Mouse (Mus musculus): ENCODE data around the gene Mmp8. TPM values are rescaled to one million over a fixed set of nuclear protein-coding genes. Genes with fewer than 3 reads are reported as not detected.

Gene Mmp8
- polyA plus RNA-seq, 1 experiment from 2014 or later, result not detected

DNA sequence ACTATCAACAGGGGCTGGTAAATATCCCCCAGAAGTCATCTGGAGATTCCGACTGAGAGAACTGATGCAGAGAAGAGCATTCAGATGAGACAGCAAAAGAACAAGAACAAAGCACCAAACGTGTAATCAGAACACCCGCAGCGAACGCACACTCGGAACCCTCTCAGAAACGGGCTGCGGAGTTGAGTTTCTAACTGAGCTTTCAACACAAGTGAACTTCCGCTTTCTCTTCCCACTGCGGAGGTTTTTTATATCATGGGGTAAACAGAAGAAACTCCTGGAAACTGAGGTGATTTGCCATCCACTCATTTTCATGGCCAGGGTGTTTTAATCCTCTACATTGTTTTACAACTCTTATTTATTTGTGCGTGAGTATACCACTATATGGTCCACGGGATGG lies 47.4 kb downstream of the Mmp8 start:
- no peaks in the 10 kb centered on the region for H3K36me3 ChIP-seq (ENCODE audit: control insufficient read depth, insufficient read depth, low read length)
- WGBS, result 89% methylated on average over 12 of the region's 12 CpGs
- no peak overlapping the region for H3K27ac ChIP-seq (replicated peaks; ENCODE audit: low read depth, low read length)
- no peak overlapping the region for H3K4me2 ChIP-seq (ENCODE audit: low read length)
- no peak for DNase-seq
- H3K27me3 ChIP-seq (ENCODE audit: control insufficient read depth, insufficient read depth, low read length), result no peaks in the 10 kb centered on the region
- no peaks in the 10 kb centered on the region for H3K9me3 ChIP-seq (ENCODE audit: control insufficient read depth, low read length)
- no peak overlapping the region for H3K4me3 ChIP-seq (replicated peaks; ENCODE audit: low read depth, low read length)
- H3K9ac ChIP-seq (replicated peaks; ENCODE audit: low read length), result no peak overlapping the region
- no peak for ATAC-seq (ENCODE audit: low FRiP score, low TSS enrichment)
- H3K4me1 ChIP-seq (ENCODE audit: control insufficient read depth, insufficient read depth, low read length), result no peaks in the 10 kb centered on the region

Other genes starting within 250 kb of the Mmp8 start
- not detected in 2 replicates for gene Mmp12, start 214.1 kb upstream of the Mmp8 start, polyA plus RNA-seq (2014; fragmentation: Nextera tagmentation; extraction: Ambion mirVana)
- not detected in 2 replicates for gene Mmp1b, start 170.4 kb upstream of the Mmp8 start, polyA plus RNA-seq (2014; fragmentation: Nextera tagmentation; extraction: Ambion mirVana)
- gene Mmp3, start 112.6 kb upstream of the Mmp8 start, polyA plus RNA-seq (2014; fragmentation: Nextera tagmentation; extraction: Ambion mirVana), result not detected in 2 replicates
- not detected in 2 replicates for gene Mmp10, start 56.1 kb upstream of the Mmp8 start, polyA plus RNA-seq (2014; fragmentation: Nextera tagmentation; extraction: Ambion mirVana)
- not detected in 2 replicates for gene Mmp27, start 12.9 kb downstream of the Mmp8 start, polyA plus RNA-seq (2014; fragmentation: Nextera tagmentation; extraction: Ambion mirVana)
- not detected in 2 replicates for gene Mmp20, start 69.8 kb downstream of the Mmp8 start, polyA plus RNA-seq (2014; fragmentation: Nextera tagmentation; extraction: Ambion mirVana)
- not detected in 2 replicates for gene Mmp7, start 133.6 kb downstream of the Mmp8 start, polyA plus RNA-seq (2014; fragmentation: Nextera tagmentation; extraction: Ambion mirVana)
- 16.1 and 32.0 TPM in 2 replicates for gene Tmem123, start 205.6 kb downstream of the Mmp8 start, polyA plus RNA-seq (2014; fragmentation: Nextera tagmentation; extraction: Ambion mirVana)